Mouse (Mus musculus): ENCODE data around the gene St3gal2.
"Not testable (repeated sequence)": the region's sequence is repeated elsewhere in the genome, so short reads cannot be mapped to it uniquely, and the experiment has no call there.

Gene St3gal2

DNA sequence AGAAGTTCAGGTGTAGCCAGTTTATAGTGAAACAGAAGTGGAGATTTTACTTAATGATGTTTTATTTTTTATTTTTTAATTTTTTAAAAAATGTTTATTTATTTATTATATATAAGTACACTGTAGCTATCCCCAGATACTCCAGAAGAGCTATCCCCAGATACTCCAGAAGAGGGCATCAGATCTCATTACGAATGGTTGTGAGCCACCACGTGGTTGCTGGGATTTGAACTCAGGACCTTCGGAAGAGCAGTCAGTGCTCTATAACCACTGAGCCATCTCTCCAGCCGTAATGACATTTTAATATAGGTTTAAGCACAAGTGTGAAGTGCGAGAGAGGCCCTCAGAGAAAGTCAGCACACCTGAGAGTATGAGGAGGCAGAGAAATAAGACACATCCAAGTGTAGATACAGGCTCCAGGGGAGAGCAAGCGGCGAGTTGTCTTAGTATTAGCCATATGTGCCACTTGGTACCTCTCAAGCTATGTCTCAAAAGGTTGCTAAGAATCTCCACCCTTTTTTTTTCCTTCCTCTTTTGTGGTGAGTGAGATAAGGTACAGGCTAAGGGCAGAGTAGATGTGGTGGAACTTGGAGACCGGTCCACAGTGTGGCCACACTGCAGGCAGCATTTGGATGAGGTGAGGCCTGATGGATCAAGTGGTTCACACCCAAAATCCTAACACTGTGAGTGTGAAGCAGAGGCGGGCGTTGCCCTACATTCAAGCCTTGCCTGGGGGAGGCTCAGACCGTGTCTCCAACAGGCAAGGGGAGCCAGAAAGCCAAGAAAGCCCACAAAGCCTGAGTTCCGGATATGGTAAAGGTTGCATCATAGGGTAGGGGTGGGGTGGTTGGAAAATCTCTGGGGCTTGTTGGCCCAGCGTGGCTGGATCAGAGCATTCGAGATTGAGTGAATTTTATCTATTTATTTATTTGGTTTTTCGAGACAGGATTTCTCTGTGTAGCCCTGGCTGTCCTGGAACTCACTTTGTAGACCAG is 7.8 kb upstream of the St3gal2 start:
- no peak for ATAC-seq (ENCODE audit: low TSS enrichment)

DNA sequence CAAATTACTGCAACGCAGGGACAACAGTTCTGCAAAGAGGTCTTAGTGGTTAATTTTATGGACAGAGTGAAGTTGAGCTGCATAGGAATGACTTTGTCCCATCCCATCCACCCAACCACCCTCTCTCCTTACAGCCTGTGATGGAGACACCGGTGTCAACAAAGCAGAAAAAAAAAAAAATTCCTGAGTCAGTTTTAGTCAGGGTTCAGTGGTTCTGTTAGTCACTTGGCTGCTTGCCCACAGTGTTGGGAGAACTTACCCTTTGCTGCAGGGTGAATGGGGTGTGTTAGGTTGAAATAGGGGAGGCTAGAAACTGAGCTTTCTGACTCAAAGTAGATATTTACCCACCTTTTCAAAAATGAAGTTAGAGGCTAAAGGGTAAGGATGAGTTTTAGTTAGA is 2.3 kb upstream of the St3gal2 start:
- ATAC-seq (ENCODE audit: low TSS enrichment) = no peak

DNA sequence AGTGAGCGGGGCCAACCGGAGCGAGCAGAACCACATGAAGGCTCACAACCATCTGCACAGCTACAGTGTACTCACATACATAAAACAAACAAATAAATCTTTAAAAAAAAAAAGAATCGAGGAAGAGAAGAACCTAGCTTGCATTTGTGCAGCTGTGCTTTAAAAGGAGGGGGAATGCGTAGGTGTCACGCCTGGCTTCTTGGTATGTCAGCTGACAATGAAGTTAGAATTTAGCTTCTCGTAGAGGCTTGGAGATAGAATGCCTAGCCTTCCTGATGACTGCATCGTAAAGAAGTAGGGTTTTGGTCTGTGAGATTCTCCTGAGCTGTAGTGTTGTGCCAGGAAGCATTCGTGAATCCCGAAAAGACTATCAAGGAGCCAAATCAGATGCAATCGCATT is 1.7 kb upstream of the St3gal2 start:
- no peak for ATAC-seq (ENCODE audit: low TSS enrichment)

DNA sequence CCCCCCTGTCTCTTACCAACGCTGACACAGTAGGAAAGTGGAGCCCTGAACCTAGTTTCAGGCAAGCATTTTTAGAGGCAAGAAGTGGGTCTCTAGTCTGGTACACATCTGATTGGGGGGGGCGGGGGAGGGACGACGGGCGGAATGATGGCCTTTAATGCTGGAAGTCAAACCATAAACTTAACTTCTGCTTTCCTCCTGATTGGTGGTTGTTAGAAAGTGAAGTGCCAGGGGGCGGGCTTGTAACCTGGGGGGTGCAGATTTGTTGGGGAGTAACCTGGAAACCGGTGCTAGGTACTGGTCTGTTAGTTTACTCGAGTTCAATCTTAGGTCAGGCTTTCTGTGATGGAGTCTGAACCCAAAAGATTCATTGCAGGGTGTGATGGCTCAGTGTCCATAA is 1.3 kb upstream of the St3gal2 start:
- no peak for ATAC-seq (ENCODE audit: low TSS enrichment)

DNA sequence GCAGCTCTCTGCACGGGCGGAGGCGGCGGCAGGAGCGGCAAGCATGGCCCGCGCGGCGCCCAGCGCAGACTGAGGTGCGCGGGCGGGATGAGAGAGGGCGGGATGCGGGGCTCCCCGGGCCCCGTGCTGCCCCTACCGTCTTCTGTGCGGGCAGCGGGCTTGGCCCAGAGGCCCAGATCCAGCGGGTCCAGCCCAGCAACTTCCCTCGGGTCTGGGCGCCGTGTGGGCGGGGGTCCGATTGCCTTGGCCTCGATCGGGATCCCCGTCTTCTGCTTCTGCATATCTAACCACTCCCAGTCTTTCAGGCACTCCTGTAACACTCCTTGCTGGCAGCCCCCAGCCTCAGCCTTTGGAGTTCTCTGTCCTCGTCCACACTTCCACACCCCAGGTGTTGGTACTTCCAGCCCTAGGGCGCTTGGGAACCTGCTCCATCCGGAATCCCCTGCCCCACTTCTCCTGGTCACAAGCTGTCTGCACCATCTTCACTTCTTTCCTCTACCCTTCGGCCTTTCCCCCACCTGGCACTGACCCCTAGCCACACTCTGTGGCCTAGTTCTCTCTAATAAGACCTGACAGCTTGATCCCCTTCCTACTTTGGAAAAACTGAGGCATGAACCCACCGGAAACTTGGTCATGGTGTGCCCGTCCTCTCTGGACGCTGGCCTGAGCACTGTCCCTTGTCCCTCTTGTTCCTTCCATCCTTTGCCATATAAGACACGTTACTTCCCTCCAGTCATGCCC is 480 bp downstream of the St3gal2 start:
- ATAC-seq (ENCODE audit: low TSS enrichment) = peak; percentile 19; the same call in 1 of the 2 replicates

DNA sequence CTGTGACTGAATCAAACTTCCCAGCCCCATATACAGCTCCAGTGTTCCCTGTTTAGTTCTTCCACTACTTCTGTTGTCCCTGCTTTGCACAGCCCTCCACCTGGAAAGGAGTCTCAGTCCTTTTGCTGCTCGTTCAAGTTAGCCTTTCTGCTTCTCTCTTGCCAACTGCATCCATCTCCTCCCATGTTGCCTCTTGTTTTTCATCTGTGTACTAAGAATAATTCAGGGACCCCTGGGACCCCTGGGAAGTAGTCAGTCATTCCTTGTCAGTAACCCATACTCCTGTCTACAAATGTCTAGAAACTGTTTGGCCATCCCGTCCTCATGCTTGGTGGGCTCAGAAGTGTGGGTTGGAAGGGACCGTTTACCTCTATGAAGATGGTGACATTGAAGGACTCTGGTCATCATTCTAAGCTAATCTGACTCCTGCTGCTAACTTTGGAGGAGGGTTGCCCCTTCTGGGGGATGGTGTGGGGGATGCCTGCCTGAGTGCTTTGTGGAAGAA is 1.1 kb downstream of the St3gal2 start:
- no peak for ATAC-seq (ENCODE audit: low TSS enrichment)

DNA sequence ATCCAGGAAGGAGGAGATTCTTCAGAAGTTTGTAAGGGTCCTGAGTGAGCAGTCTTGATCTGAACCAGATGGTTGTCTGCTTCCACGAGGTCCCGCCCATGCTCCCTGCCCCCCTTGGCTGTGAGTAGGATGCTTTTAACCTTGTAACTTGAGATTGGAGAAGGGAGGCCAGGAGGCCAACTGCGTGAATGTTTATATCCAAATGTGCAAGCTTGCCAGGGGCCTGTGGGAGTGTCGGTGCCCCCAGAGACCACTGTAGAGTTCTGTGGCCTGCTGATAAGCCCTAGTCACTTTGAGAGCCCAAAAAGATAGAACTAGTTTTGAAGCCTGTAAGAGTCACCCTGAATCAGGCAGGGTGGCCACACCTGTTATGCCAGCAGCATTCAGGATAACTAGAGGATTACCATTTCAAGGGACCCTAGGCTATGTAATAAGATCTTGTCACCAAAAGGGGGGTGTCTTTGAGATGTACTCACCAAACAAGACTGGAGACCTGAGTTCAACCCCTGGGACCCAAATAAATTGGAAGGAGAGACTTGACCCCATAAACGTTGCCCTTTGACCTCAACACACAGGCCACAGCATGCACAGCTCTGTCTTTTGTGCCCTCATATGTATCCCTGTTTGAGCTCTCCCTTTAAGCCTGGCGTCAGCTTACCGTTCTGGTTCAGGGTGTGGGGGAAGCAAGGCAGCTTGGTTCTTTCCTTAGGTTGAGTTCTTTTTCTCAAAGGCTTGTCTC is 1.9 kb downstream of the St3gal2 start:
- ATAC-seq (ENCODE audit: low TSS enrichment) = no peak

DNA sequence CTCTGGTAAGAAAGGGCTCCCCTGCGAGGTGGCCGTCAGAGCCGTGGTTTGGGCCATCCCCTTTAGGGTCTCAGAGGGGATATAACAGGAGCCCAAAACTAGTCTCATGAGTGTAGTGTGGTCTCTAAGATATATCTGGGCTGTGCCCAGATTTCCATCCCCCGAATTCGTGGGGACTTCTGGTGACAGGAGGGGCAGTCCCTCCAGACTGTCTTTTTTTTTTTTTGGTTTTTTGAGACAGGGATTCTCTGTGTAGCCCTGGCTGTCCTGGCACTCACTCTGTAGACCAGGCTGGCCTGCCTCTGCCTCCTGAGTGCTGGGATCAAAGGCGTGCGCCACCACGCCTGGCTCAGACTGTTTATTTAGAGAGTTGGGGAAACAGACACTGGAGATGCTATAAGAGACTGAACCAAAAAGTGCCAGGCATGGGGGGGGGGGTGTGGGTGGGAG is 6.0 kb downstream of the St3gal2 start:
- no peak for ATAC-seq (ENCODE audit: low TSS enrichment)

DNA sequence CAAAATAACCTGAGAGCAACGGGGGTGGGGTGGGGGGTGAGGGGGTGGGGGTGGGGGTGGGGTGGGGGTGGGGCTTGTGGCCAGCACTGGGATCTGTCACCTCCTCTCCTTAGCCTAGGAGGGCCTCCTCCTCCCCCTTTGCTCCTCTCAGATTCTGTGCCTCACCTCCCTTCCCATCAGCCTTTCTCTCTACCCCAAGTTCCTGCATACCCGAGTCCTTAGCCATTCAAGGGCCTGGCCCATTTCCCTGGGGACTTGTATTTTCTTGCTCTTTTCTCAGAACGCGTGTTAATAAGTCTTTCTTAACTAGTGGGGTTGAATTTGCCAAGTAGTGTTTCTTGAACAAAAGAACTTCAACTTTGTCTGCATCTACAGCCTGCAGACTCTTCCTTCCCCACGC is 7.0 kb downstream of the St3gal2 start:
- no peak for ATAC-seq (ENCODE audit: low TSS enrichment)

DNA sequence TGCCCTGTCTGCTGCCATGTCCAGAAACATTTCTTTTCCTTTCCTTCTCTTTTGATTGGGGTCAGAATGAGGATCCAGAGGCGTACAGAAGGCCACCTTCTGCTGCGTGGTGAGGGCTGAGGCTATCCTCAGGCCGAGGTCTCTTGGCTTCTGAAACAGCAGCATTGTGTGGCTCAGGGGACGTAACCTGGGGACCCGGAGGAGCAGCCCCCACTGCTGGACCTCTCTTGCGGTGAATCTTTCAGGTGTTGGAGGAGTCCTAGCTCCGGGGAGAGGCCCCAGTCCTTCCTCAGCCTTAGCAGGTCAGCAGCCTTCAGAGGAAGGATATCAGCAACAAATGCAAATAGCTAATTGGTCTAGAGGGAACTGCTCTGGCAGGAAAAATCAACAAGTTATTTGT is 8.7 kb downstream of the St3gal2 start:
- no peak for ATAC-seq (ENCODE audit: low TSS enrichment)

DNA sequence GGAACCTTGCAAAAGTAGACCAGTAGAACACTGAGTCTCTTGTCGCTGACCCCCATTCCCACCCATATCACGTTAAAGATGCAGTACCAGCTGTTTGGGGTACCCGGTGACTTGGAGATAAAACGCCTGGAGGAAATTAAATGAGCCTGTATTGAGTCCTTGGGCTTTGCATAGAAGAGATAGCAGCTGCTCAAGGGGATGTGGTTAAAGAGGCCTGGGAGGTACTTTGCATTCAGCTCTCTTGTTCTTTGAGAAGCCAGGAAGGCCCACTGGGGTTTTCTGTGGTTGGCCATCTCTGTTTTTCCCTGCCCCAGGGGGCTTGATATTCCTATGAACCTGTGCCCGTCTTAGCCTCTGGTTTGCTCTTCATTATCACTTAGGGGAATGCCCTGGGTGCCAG is 9.3 kb downstream of the St3gal2 start:
- ATAC-seq (ENCODE audit: low TSS enrichment) = no peak

DNA sequence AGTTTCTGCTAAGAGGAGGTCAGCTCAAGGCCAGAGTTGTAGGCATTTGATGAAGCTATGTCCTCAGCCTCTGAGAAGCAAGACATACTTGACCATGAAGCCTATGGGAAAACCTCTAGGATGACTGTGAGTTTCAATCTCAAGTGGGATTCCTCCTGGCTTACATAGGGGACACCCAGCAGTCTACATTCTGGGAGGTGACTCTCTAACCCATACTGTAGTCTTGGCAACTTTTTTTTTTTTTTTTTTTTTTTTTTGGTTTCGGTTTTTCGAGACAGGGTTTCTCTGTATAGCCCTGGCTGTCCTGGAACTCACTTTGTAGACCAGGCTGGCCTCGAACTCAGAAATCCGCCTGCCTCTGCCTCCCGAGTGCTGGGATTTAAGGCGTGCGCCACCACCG is 9.9 kb downstream of the St3gal2 start:
- not testable (repeated sequence) for ATAC-seq (ENCODE audit: low TSS enrichment)

DNA sequence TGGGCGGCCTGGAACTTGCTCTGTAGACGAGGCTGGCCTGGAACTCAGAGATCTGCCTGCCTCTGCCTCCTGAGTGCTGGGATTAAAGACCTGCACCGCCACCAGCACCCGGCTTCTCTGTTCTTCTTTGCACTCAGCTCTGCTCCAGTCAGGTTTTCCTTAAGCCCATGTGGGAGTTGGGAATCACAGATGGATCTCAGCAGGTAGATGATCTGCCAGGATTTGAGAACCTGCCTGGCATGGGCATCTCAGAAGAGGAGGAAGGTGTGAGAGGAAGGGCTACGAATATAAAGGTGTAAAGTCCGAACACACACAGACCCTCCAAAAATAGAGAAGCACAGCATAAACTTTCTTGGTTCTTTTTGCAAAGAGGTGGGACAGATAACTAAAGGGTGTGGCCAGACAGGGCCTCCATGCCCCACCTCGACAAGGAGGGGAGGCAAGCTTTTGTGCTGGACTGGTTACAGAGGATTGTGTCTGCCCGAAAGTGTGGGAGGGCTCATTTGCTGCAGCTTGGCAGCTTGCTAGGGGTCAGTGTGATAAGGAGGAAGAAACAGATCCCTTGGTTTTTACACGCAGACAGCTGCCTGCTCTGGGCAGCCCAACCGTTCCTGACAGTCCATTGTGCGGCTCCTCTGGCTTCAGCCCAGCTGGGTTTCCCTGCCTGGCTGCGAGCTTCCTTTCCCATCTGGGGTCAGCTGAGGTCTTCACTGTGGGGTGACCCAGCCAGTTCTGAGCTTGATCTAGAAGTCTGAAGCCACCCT is 11.6 kb downstream of the St3gal2 start:
- ATAC-seq (ENCODE audit: low TSS enrichment) = no peak; the same call in 1 of the 2 replicates

DNA sequence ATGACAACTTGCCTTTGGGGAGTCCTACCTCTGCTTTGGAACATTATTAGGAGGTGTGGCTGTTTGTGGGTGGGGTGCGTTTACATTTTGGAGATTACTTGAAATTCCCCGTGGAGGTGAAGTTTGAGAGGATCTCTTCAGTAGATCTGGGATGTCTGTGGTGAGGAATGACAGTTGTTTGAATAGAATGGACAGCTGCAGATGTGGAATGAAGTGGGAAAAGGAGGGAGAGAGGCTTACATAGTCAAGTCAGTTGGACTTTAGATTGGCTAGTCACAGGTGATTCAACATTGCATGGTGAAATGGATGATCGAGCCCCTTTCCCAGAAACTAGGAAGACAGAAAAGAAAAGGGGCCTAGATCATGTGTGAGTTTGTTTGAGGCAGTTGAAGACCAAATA is 12.7 kb downstream of the St3gal2 start:
- no peak for ATAC-seq (ENCODE audit: low TSS enrichment)

DNA sequence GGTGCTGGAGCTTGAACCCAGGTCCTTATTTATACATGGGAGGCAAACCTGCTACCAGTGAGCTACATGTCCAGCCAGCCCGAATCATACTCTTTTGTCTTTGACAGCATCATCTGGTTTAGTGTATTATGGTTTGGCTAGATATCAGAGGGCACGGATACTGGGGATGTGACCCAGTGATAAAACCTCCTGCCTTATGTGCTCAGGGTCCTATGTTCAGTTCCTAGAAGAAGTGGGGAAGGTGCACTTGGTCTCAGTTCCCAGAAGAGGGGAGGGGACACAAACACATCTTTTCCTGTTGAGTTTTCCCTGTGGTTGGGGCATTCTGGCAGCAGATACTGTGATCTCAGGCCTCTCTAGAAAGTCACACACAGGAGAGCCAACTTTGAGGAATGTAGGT is 13.6 kb downstream of the St3gal2 start:
- ATAC-seq (ENCODE audit: low TSS enrichment) = no peak

DNA sequence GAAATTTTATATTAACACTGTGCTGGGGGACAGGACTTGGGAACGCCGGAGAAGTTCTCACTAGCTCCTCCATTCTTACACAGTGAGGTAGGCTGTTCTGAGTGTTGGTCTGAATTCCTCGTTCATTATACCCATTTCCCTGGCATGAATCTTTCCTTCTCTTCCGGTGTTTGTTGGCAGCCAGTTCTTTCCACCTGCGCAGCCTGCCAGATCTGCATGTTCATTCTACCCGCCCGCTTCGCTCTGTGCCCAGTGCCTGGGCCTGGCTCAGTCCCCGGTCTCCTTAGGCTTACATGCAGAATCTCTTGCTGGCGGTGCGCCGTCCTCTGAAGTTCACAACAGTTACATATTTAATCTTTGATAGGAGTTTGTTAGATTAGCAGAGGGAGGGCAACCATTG is 16.5 kb downstream of the St3gal2 start:
- peak; percentile 66 for ATAC-seq (ENCODE audit: low TSS enrichment)

DNA sequence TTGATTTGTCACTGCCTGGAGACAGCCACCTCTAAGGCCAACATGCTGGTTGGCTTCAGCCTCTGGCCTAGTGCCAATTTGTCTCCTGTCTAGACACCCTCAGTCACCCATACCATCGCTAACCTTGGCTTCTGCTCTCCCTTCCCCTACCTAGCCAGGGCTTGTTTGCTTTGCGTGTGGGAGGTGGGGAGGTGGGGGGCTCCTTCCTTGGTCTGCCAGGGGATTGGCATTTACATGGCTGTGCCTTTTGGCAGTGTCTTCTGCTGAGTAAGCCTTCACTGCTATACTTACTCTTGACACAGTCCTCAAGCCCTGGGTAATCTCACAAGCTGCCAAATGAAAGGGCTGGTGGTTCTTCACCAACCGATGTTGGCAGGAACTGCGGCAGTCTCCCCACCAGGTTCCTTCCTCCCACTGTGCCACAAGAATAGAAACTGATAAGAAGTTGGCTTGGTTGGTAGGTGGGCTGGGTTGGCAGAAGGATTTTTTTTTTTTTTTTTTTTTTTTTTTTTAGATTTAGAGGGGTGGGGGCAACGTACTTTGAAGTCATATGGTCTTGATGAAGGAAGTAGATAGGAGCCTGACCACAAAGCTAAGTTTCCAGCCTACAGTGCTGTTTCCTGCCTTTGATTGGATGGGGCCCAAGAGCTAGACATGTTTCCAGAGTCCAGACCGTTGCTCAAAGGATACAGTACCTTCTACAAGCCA is 19.3 kb downstream of the St3gal2 start:
- peak; percentile 78 for ATAC-seq (ENCODE audit: low TSS enrichment)

DNA sequence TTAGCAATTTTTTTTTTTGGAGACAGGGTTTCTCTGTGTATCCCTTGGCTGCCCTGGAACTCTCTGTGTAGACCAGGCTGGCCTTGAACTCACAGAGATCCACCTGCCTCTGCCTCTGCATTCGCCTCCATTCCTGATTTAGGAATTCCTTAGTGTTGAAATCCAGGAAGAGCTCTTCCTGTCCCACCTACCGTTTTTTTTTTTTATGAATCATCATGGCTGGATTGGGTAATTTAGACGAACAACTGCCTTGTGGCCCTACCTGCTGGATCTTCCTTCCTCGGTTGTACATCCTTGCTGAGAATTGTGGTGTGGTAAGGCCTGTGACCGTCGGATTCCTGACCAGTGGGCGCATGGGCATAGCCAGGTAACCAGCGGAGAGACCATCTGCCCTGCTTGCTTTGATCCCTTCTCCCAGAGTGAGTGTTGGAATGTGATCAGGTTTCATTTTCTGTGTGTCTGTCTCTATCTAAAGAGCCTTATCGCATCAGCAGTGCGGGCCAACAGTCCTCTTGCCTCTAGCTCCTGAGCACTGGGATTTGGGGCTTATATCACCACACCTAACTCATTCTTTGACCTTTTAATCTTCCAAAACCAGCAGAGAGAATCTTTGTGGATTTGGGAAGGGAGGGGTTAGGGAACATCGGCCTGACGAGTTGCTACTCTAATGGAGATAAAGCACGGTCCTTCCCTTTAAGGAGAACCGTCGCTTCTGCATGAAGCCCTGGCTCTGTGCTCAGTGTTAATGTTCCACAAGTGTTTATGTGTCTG is 21.1 kb downstream of the St3gal2 start:
- no peak for ATAC-seq (ENCODE audit: low TSS enrichment)

DNA sequence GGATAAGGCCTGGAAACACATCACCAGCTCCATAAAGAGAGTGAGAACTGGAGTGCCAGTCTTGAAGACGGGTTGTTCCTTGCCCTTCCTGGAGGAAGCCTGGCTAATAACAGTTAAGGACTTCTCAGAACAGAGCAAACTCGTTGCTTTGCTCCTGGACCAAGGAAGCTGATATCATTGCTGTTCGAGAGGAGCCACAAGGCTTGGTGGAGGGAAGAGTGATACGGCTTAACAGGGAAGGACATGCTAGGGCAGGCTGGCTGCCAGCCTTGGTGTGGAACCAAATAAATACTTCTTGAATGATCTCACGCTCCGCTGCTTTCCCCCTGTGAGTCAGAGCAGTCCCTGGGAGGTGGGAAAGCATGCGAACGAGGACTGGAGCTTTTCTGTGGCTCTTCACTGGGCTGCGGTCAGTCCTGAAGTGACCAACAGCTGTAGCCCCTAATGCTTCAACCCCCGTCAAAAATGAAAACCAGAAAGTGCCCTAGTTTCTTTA is 21.8 kb downstream of the St3gal2 start:
- ATAC-seq (ENCODE audit: low TSS enrichment) = no peak

Measured in frontal cortex, adult (tissue).